Mouse (Mus musculus) olfactory bulb, adult 2 months (tissue): ENCODE results near the gene Hist1h2ab.

Experiments used
- CTCF ChIP-seq: fragments of 200-500 bp; IDR thresholded peaks from 2 replicates; pipeline ENCODE4 v1.5.1; 2012; ENCODE audit warnings: low read depth, mild to moderate bottlenecking, low read length, moderate library complexity; ENCODE audit not compliant: insufficient read depth
- POLR2A ChIP-seq: fragments of 200-500 bp; IDR thresholded peaks from 2 replicates; pipeline ENCODE4 v1.6.1; 2012; ENCODE audit warnings: mild to moderate bottlenecking, low read depth, low read length, moderate library complexity; ENCODE audit not compliant: insufficient read depth

DNA sequence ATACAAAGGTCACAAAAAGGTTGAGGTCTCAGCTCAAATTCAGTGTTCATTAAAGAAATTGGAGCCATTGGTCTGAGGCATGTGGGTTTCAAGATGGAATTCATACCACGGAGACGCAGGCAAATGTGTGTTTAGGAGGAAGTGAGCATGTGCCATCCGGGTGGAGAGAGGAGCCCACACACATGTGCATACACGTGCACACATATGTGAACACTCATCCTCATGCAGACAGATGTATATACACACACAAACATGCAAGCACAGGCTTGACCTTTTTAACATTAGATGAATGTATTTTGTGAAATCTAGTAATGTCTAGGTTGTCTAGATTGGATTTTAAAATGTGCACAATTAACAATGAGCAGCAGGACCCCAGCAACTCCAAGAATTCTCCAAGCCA lies 48.7 kb upstream of the Hist1h2ab start:
- TF ChIP-seq CTCF = no peak
- no peak for TF ChIP-seq POLR2A
